Mouse (Mus musculus): ENCODE measurements around the gene G6pc.

DNA sequence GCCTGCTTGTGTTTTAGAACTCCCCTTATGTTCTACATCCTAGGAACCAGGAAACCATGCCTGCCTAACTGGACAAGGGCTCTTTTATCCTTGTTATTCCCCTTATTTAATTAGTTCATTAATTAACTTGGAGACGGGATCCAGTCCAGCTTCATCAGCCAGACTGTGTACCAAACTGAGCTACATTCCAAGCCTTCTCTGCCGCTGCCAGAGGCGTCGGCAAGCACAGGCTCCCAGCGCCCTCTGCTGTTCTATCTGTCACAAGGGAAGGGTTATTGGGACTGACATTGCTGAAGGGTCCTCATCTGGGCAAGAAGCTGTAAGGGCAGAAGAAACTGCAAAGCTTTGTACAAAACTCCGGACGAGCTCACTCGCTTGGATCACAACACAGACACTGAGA, 27.7 kb downstream of the G6pc start:
- TF ChIP-seq CTCF (IDR thresholded peaks at IDR 0.05; ENCODE audit: borderline replicate concordance, insufficient read depth, low read depth, low read length): peak; percentile 77
- no peak for TF ChIP-seq POLR2A (IDR thresholded peaks at IDR 0.05; ENCODE audit: borderline replicate concordance, insufficient read depth, low read length)

All from cerebellum, adult 2 months (tissue).